Mouse (Mus musculus) heart, embryonic 11.5 days (tissue): ENCODE measurements around the gene Stpg4. TPM values are rescaled to one million over a fixed set of nuclear protein-coding genes. Genes with fewer than 3 reads are reported as not detected.

ENCODE experiments used
- ATAC-seq: fragments of 200-750 bp; cut with Nextera tagmentation; replicated peaks from 2 replicates; pipeline ENCODE4 v1.8.0; 2017; ENCODE audit warnings: moderate library complexity; ENCODE audit not compliant: insufficient number of reproducible peaks, low FRiP score, low TSS enrichment
- H3K27ac ChIP-seq: fragments of 300-500 bp; sonication (generic); 2 replicates; pipeline ENCODE4 v1.5.1; 2014; ENCODE audit warnings: mild to moderate bottlenecking, low read depth, low read length
- H3K27me3 ChIP-seq: fragments of 300-500 bp; sonication (generic); 2 replicates; pipeline ENCODE4 v1.6.1; 2014; ENCODE audit warnings: mild to moderate bottlenecking, low read length, mixed read lengths; ENCODE audit not compliant: control insufficient read depth, insufficient read depth
- H3K36me3 ChIP-seq: fragments of 300-500 bp; sonication (generic); 2 replicates; pipeline ENCODE4 v1.6.1; 2014; ENCODE audit warnings: mild to moderate bottlenecking, low read length, moderate library complexity, mixed read lengths; ENCODE audit not compliant: control insufficient read depth, insufficient read depth
- H3K4me1 ChIP-seq: fragments of 300-500 bp; sonication (generic); 2 replicates; pipeline ENCODE4 v1.6.1; 2014; ENCODE audit warnings: low read length; ENCODE audit not compliant: control insufficient read depth, insufficient read depth
- H3K4me2 ChIP-seq: fragments of 300-500 bp; sonication (generic); 2 replicates; pipeline ENCODE4 v1.6.1; 2014; ENCODE audit warnings: mild to moderate bottlenecking, moderate library complexity
- H3K4me3 ChIP-seq: fragments of 300-500 bp; sonication (generic); 2 replicates; pipeline ENCODE4 v1.5.1; 2014; ENCODE audit warnings: low read depth, low read length
- H3K9ac ChIP-seq: fragments of 300-500 bp; sonication (generic); 2 replicates; pipeline ENCODE4 v1.6.1; 2014; ENCODE audit warnings: mild to moderate bottlenecking, low read depth, low read length, moderate library complexity
- H3K9me3 ChIP-seq: fragments of 300-500 bp; sonication (generic); replicated peaks from 2 replicates; pipeline ENCODE4 v1.6.1; 2016; ENCODE audit warnings: low read length; ENCODE audit not compliant: control insufficient read depth
- WGBS: fragments of 180-500 bp; shearing (Covaris S2); extraction: QIAGEN DNeasy Blood & Tissue Kit; methylation state at CpG from one replicate; pipeline ENCODE4 v1.1.7; 2014; ENCODE audit not compliant: insufficient replicate concordance; 5-methylcytosine and 5-hydroxymethylcytosine counted together
- polyA plus RNA-seq: library from polyadenylated mRNA; unstranded; fragments of >200 nt; fragmentation: Nextera tagmentation; extraction: Ambion mirVana; gene quantifications from 2 replicates; pipeline ENCODE4 v1.2.1, GENCODE M21; 2014

Gene Stpg4
- polyA plus RNA-seq, 1 experiment from 2014 or later: not detected

DNA sequence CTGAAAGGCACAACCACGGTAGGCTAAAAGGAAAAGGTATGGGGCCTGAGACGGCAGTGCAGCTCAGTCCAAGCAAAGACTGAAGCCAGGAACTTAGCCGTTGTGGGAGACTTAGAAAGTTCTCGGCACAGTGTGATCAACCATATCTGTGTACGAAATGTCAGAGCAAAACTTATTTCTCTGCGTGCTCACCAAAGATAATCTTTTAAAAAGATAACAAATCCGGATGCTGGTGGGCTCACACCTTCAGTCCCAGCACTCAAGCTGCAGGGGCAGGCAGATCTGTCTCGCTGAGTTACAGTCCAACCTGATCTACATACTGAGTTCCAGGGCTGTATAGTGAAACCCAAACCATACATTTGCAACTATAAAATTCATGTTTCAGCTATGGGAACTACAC is 41.9 kb upstream of the Stpg4 start:
- WGBS: 59% methylated on average over 8 of the region's 8 CpGs
- no peaks in the 10 kb centered on the region for H3K9me3 ChIP-seq
- no peak overlapping the region for H3K4me2 ChIP-seq
- ATAC-seq: no peak
- no peak overlapping the region for H3K9ac ChIP-seq
- H3K27me3 ChIP-seq: no peaks in the 10 kb centered on the region
- no peaks in the 10 kb centered on the region for H3K36me3 ChIP-seq
- peaks cover 21% of the 10 kb centered on the region for H3K4me1 ChIP-seq
- no peak overlapping the region for H3K27ac ChIP-seq
- no peak overlapping the region for H3K4me3 ChIP-seq

GRCm38 (mm10) chr17:87468616-87469015 is 41.1 kb upstream of the Stpg4 start:
- Histone ChIP-seq H3K27me3 (no peaks in the 10 kb centered on the region), H3K27ac (no peak overlapping the region)

DNA sequence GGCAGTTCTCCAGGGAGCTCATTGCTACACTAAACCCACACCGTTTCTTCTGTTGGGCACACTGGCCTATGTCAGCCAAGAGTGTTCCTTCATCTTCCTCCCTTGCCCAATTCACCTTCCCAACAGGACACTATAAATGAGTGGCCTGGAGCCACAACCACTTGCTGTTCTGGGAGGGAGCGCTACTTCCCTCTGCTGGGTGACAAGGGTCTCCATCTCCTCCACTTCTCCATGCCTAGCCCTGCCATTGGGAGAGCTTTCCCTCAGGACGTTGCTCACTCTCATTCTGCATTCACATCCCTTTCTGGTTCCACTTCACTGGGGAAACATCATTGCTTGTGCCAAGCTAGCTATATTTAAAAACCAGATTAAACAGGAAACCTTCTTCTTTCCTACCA is 34.0 kb upstream of the Stpg4 start:
- Histone ChIP-seq H3K27ac (no peak overlapping the region), H3K9ac (no peak overlapping the region), H3K4me2 (no peak overlapping the region), H3K9me3 (no peaks in the 10 kb centered on the region), H3K4me1 (peaks cover 26% of the 10 kb centered on the region), H3K4me3 (no peak overlapping the region), H3K36me3 (no peaks in the 10 kb centered on the region), H3K27me3 (no peaks in the 10 kb centered on the region)
- no peak for ATAC-seq
- WGBS: 38% methylated on average over 3 of the region's 3 CpGs

More at GRCm38 (mm10) chr17:87468616-87469015, 41.1 kb upstream of the Stpg4 start:
- H3K4me2 ChIP-seq: no peak overlapping the region
- no peak overlapping the region for H3K4me3 ChIP-seq
- WGBS: 81% methylated on average over 5 of the region's 5 CpGs
- H3K4me1 ChIP-seq: peaks cover 18% of the 10 kb centered on the region
- H3K36me3 ChIP-seq: no peaks in the 10 kb centered on the region
- H3K9me3 ChIP-seq: no peaks in the 10 kb centered on the region
- ATAC-seq: no peak
- no peak overlapping the region for H3K9ac ChIP-seq

DNA sequence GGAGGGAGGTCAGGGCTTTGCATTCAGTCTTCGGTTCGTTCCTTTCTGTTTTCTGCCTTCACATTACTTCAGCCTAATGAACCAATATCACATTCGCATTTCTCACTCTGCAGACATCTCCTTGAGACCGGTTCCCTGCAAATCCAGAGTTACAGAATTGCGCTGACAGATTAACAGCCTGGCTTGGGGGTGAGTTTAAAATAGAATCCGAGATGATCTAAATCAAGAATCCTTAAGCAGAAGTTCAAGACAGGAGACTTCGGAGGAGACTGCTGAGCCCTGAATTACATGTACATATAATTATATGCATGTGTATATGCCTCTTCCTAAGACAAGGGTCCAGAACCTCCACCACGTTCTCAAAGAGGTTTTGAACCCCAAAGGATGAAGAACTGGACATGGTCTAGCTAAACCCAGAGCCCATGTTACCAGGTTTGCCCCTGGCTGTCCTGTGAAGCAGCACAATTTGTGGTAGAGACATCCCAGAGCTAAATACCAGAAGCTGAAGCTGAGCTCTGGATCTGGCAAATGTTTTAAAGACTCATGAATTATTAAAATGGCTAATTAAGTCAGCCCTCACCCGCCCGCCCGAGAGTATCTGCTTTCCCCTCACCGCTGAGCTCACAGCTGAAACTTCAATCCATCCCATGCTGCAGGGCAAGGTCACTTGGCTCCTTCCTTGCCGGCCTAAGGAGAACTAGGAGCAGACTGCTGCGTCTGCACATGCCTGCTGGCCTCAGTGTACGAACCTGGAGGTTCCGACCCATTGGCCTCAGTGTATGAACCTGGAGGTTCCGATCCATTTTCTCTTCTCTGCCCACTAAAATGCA is 33.3 kb upstream of the Stpg4 start:
- H3K4me2 ChIP-seq: peak overlapping the region; percentile 57
- H3K4me1 ChIP-seq: peaks cover 26% of the 10 kb centered on the region
- no peak overlapping the region for H3K4me3 ChIP-seq
- H3K27ac ChIP-seq: peak overlapping the region; percentile 82
- ATAC-seq: no peak
- peak overlapping the region; percentile 69; the same call in 1 of the 2 replicates for H3K9ac ChIP-seq
- WGBS: 34% methylated on average over 17 of the region's 17 CpGs
- H3K9me3 ChIP-seq: no peaks in the 10 kb centered on the region
- no peaks in the 10 kb centered on the region for H3K27me3 ChIP-seq
- no peaks in the 10 kb centered on the region for H3K36me3 ChIP-seq

DNA sequence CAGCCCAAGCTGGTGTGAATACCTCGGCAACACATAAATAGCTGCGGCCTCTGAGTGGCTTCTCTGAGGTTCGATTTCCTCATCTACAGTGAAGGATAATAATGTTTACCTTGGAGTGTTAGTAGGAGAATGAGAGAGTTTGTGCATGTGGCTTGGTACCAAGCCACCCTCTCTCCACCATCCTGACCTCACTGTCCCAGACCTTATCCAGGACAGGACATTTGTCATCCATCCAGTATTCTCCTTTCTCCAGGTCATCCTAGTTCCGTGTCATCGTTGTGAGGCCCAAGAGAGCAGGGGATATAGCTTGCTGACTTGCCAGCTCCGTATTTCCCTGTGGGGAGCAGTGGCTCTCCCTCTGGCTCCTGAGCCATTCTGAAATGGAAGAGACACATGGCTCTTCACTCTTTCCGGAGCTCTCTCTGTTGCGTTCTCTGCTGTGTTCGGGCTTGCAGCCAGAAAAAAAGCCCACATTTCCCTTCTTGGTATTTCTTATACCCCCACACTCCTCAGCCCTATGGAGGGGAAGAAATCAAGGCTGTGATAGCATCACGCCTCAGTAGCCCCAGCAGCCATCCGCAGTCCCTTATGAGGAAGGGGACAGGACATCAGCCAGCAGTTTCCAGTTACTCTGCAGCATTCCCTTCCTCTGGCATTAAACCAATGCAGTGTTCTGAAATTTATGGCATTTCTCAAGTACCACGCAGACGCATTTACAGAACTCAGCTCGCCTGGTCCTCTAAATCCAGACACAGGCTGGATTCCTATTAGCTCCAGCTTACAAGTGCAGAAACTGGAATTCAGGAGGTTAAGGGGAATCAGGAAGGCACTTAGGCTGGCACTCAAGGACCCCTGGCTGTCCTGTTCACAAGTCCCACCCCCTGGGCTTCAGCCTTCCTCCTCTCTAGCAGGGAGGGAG is 32.5 kb upstream of the Stpg4 start:
- Histone ChIP-seq H3K9ac (peak overlapping the region; percentile 69), H3K27ac (peak overlapping the region; percentile 82), H3K4me1 (peaks cover 26% of the 10 kb centered on the region), H3K36me3 (no peaks in the 10 kb centered on the region), H3K4me3 (0 out of 2 replicates have a peak overlapping the region, but pooled peaks have one; percentile 4), H3K9me3 (no peaks in the 10 kb centered on the region), H3K27me3 (no peaks in the 10 kb centered on the region), H3K4me2 (peak overlapping the region; percentile 57)
- 8% methylated on average over 14 of the region's 14 CpGs for WGBS
- ATAC-seq: no peak; the same call in 1 of the 2 replicates

DNA sequence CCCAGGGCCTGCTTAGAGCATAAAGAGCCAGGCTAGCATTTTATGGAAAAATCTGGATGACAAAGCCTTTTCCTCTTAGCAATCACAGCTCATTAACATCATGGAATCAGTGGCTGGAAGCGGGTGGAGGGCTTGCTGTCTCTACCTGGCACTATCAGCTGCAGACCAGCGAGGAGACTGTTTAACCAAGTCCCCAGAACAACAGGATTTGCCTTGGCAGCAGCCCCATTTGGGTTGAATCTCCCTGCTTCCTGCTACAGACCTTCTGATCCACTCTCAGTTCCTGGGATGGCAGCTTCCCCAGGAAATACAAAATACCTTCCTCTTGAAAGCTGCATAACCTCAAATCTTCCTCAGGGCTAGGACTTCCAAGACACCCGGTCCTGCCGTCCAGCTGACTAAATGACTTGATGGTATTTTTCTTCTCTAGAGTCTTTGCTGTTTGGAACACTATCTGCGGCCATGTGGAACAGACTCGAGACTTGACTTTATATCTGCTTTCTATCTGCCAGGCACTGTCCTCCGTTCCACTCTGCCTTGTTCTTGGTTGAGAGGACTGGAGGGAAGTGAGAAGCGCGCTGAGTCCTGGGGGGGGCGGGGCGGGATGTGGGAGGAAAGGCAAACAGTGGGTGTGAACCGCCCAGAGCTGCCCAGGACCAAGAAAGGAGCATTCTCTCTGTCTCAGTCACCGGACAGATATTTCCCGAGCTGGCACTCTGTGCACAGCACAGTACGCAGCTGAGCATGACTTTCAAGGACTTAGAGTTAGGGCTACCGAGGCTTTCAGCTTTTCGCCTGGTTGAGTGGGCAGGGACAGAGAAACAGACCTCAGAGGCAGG is 31.6 kb upstream of the Stpg4 start:
- peak overlapping the region; percentile 82 for H3K27ac ChIP-seq
- 3% methylated on average over 15 of the region's 17 CpGs for WGBS

DNA sequence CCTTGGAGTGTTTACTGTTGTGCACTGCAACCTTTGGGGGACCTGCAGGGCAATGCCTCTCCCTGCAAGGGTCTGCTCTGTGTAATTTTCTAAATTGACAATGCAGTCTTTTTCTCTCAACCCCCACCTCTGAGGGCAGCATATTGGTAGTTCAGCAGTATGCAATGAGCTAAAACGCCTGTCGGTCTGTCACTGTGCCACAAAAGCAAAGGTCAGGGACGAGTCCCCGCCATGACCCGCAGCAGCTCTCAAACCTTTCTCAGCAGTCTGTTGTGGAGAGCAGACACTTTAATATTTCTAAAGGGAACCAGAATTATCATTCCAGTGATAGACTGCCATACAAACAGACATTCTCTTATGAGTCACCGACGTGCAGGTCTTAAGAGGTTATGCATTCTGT is 30.4 kb upstream of the Stpg4 start:
- peaks cover 26% of the 10 kb centered on the region for H3K4me1 ChIP-seq
- ATAC-seq: no peak
- no peaks in the 10 kb centered on the region for H3K27me3 ChIP-seq
- no peaks in the 10 kb centered on the region for H3K36me3 ChIP-seq
- no peak overlapping the region for H3K9ac ChIP-seq
- no peak overlapping the region for H3K4me2 ChIP-seq
- WGBS: 70% methylated on average over 7 of the region's 7 CpGs
- no peak overlapping the region for H3K27ac ChIP-seq
- no peak overlapping the region for H3K4me3 ChIP-seq
- no peaks in the 10 kb centered on the region for H3K9me3 ChIP-seq

More for the DNA sequence above, 31.6 kb upstream of the Stpg4 start:
- peak overlapping the region; percentile 69 for H3K9ac ChIP-seq
- ATAC-seq: peak; percentile 75
- no peaks in the 10 kb centered on the region for H3K27me3 ChIP-seq
- H3K9me3 ChIP-seq: no peaks in the 10 kb centered on the region
- peaks cover 26% of the 10 kb centered on the region for H3K4me1 ChIP-seq
- 0 out of 2 replicates have a peak overlapping the region, but pooled peaks have one; percentile 8 for H3K4me3 ChIP-seq
- no peaks in the 10 kb centered on the region for H3K36me3 ChIP-seq
- peak overlapping the region; percentile 57 for H3K4me2 ChIP-seq

GRCm38 (mm10) chr17:87454121-87454520 is 26.6 kb upstream of the Stpg4 start:
- Histone ChIP-seq H3K36me3 (no peaks in the 10 kb centered on the region), H3K27me3 (no peaks in the 10 kb centered on the region), H3K4me1 (peaks cover 7% of the 10 kb centered on the region; the same call in 1 of the 2 replicates), H3K9ac (no peak overlapping the region), H3K27ac (no peak overlapping the region), H3K4me3 (no peak overlapping the region), H3K4me2 (no peak overlapping the region), H3K9me3 (no peaks in the 10 kb centered on the region)
- ATAC-seq: no peak
- 92% methylated on average over 3 of the region's 3 CpGs for WGBS
